Mouse (Mus musculus) myocyte (in vitro differentiated cells): Measurements from ENCODE around the gene Btk. TPM values are rescaled to one million over a fixed set of nuclear protein-coding genes. Genes with fewer than 3 reads are reported as not detected.

ENCODE experiments used
- H3K27me3 ChIP-seq: one replicate; pipeline ENCODE4 v1.6.1; 2011; ENCODE audit not compliant: control insufficient read depth, insufficient read depth, insufficient read length
- H3K36me3 ChIP-seq: one replicate; pipeline ENCODE4 v1.6.1; 2011; ENCODE audit not compliant: control insufficient read depth, insufficient read depth
- H3K4me2 ChIP-seq: one replicate; pipeline ENCODE4 v1.6.1; 2011; ENCODE audit warnings: low read depth, control low read depth
- H3K4me3 ChIP-seq: one replicate; pipeline ENCODE4 v1.5.1; 2011; ENCODE audit warnings: mild to moderate bottlenecking, control low read depth, moderate library complexity
- H3K79me2 ChIP-seq: one replicate; pipeline ENCODE4 v1.6.1; 2011; ENCODE audit not compliant: control insufficient read depth, insufficient read depth
- H3ac ChIP-seq: one replicate; pipeline ENCODE4 v1.6.1; 2011; ENCODE audit not compliant: control insufficient read depth, insufficient read length
- CEBPB ChIP-seq: IDR thresholded peaks from 2 replicates; pipeline ENCODE4 v1.6.1; 2011; ENCODE audit warnings: mild to moderate bottlenecking, moderate library complexity; ENCODE audit not compliant: poor library complexity, insufficient read depth, severe bottlenecking
- E2F4 ChIP-seq: IDR thresholded peaks from one replicate; pipeline ENCODE4 v1.6.1; 2011; ENCODE audit warnings: mild to moderate bottlenecking, control low read depth, moderate library complexity; ENCODE audit not compliant: insufficient read depth
- MAX ChIP-seq: IDR thresholded peaks from one replicate; pipeline ENCODE4 v1.6.1; 2011; ENCODE audit warnings: low read depth, mild to moderate bottlenecking, control low read depth
- MYOD1 ChIP-seq, 3 experiments: IDR thresholded peaks; one replicate each; pipeline ENCODE4 v1.6.1; 2011; ENCODE audit warnings: control low read depth in 2 of 3, low read depth in 2 of 3, mild to moderate bottlenecking in 2 of 3, moderate library complexity in 1 of 3; ENCODE audit not compliant: insufficient read length in 2 of 3, control insufficient read depth in 1 of 3
- MYOG ChIP-seq, 3 experiments: IDR thresholded peaks; one replicate each; pipeline ENCODE4 v1.6.1; 2011; ENCODE audit warnings: control low read depth in 2 of 3, low read depth in 2 of 3, mild to moderate bottlenecking in 2 of 3; ENCODE audit not compliant: insufficient read length in 2 of 3, control insufficient read depth in 1 of 3, insufficient read depth in 1 of 3
- POLR2A ChIP-seq: IDR thresholded peaks from one replicate; pipeline ENCODE4 v1.6.1; 2011; ENCODE audit warnings: low read depth, mild to moderate bottlenecking, control low read depth, moderate library complexity; ENCODE audit not compliant: insufficient read length
- POLR2AphosphoS2 ChIP-seq: IDR thresholded peaks from one replicate; pipeline ENCODE4 v1.6.1; 2011; ENCODE audit warnings: low read depth, control low read depth; ENCODE audit not compliant: insufficient read length
- REST ChIP-seq: IDR thresholded peaks from one replicate; pipeline ENCODE4 v1.6.1; 2011; ENCODE audit warnings: mild to moderate bottlenecking, control low read depth, moderate library complexity; ENCODE audit not compliant: insufficient read depth, insufficient read length
- SRF ChIP-seq: IDR thresholded peaks from one replicate; pipeline ENCODE4 v1.6.1; 2011; ENCODE audit warnings: low read depth; ENCODE audit not compliant: control insufficient read depth, insufficient read length
- TCF12 ChIP-seq: IDR thresholded peaks from one replicate; pipeline ENCODE4 v1.6.1; 2011; ENCODE audit warnings: mild to moderate bottlenecking, control low read depth; ENCODE audit not compliant: poor library complexity, insufficient read depth, severe bottlenecking
- TCF3 ChIP-seq: IDR thresholded peaks from one replicate; pipeline ENCODE4 v1.6.1; 2011; ENCODE audit warnings: low read depth, control low read depth; ENCODE audit not compliant: insufficient read length
- USF1 ChIP-seq: IDR thresholded peaks from one replicate; pipeline ENCODE4 v1.6.1; 2011; ENCODE audit warnings: low read depth, mild to moderate bottlenecking, control low read depth, moderate library complexity
- polyA plus RNA-seq: library from polyadenylated mRNA; unstranded; fragments of >200 nt; fragmentation: generic; extraction: Trizol; gene quantifications from one replicate; pipeline ENCODE4 v1.2.1, GENCODE M21; 2012; ENCODE audit warnings: missing spikeins

The Btk gene
- polyA plus RNA-seq, 1 experiment = not detected

- TF ChIP-seq USF1 = no peak
- no peak for TF ChIP-seq POLR2A
- TF ChIP-seq MYOG (IDR thresholded peaks at IDR 0.05; ENCODE audit: control insufficient read depth in 1 of 3, insufficient read depth in 1 of 3, insufficient read length in 2 of 3, low read depth in 2 of 3) = no peak
- no peak for TF ChIP-seq POLR2AphosphoS2
- no peak for TF ChIP-seq REST
- no peak for TF ChIP-seq E2F4
- TF ChIP-seq CEBPB = no peak
- TF ChIP-seq TCF12 = no peak
- no peak for TF ChIP-seq SRF
- TF ChIP-seq MAX = no peak
- H3K36me3 ChIP-seq = no peaks in the 10 kb centered on the region
- H3K27me3 ChIP-seq = no peaks in the 10 kb centered on the region
- H3ac ChIP-seq = no peak overlapping the region
- no peaks in the 10 kb centered on the region for H3K79me2 ChIP-seq
- H3K4me2 ChIP-seq = no peak overlapping the region
- H3K4me3 ChIP-seq = no peak overlapping the region
Measured at GRCm38 (mm10) chrX:134621685-134622084, 38.3 kb upstream of the Btk start.

- no peaks in the 10 kb centered on the region for H3K79me2 ChIP-seq
- H3K36me3 ChIP-seq = no peaks in the 10 kb centered on the region
- H3K4me2 ChIP-seq = no peak overlapping the region
- no peak overlapping the region for H3ac ChIP-seq
- no peak overlapping the region for H3K4me3 ChIP-seq
- H3K27me3 ChIP-seq = no peaks in the 10 kb centered on the region
- TF ChIP-seq TCF12 (no peak), SRF (no peak), POLR2AphosphoS2 (no peak), TCF3 (no peak), E2F4 (no peak), MYOD1 (IDR thresholded peaks at IDR 0.05; ENCODE audit: control insufficient read depth in 1 of 3, insufficient read length in 2 of 3, low read depth in 2 of 3) (no peak), REST (no peak), POLR2A (no peak), CEBPB (no peak), MYOG (IDR thresholded peaks at IDR 0.05; ENCODE audit: control insufficient read depth in 1 of 3, insufficient read depth in 1 of 3, insufficient read length in 2 of 3, low read depth in 2 of 3) (no peak), MAX (no peak), USF1 (no peak)
Measured at GRCm38 (mm10) chrX:134620254-134620865, 37.0 kb upstream of the Btk start.

- Histone ChIP-seq H3K27me3 (no peaks in the 10 kb centered on the region), H3K36me3 (no peaks in the 10 kb centered on the region), H3K4me2 (no peak overlapping the region), H3K79me2 (no peaks in the 10 kb centered on the region), H3K4me3 (no peak overlapping the region), H3ac (no peak overlapping the region)
- TF ChIP-seq POLR2A = no peak
Measured at GRCm38 (mm10) chrX:134619695-134620094, 36.3 kb upstream of the Btk start.

- Histone ChIP-seq H3ac (no peak overlapping the region), H3K4me3 (no peak overlapping the region), H3K36me3 (no peaks in the 10 kb centered on the region), H3K4me2 (no peak overlapping the region), H3K27me3 (no peaks in the 10 kb centered on the region), H3K79me2 (no peaks in the 10 kb centered on the region)
- TF ChIP-seq POLR2A = no peak
- TF ChIP-seq MAX = no peak
- TF ChIP-seq TCF3 = no peak
- TF ChIP-seq MYOG (IDR thresholded peaks at IDR 0.05; ENCODE audit: control insufficient read depth in 1 of 3, insufficient read depth in 1 of 3, insufficient read length in 2 of 3, low read depth in 2 of 3) = no peak
- TF ChIP-seq CEBPB = no peak
- no peak for TF ChIP-seq MYOD1 (IDR thresholded peaks at IDR 0.05; ENCODE audit: control insufficient read depth in 1 of 3, insufficient read length in 2 of 3, low read depth in 2 of 3)
- no peak for TF ChIP-seq REST
- no peak for TF ChIP-seq TCF12
- TF ChIP-seq POLR2AphosphoS2 = no peak
- no peak for TF ChIP-seq SRF
- no peak for TF ChIP-seq USF1
- TF ChIP-seq E2F4 = no peak
Measured at GRCm38 (mm10) chrX:134614306-134614705, 30.9 kb upstream of the Btk start.

- peak overlapping the region; percentile 34 for H3K4me2 ChIP-seq
- TF ChIP-seq CEBPB (no peak), TCF3 (no peak), USF1 (no peak), MYOG (IDR thresholded peaks at IDR 0.05; ENCODE audit: control insufficient read depth in 1 of 3, insufficient read depth in 1 of 3, insufficient read length in 2 of 3, low read depth in 2 of 3) (no peak), POLR2A (no peak), SRF (no peak), E2F4 (no peak), TCF12 (no peak), MAX (no peak), MYOD1 (IDR thresholded peaks at IDR 0.05; ENCODE audit: control insufficient read depth in 1 of 3, insufficient read length in 2 of 3, low read depth in 2 of 3) (no peak), REST (no peak), POLR2AphosphoS2 (no peak)
- H3K4me3 ChIP-seq = peak overlapping the region; percentile 9
- no peaks in the 10 kb centered on the region for H3K36me3 ChIP-seq
- H3ac ChIP-seq = no peak overlapping the region
- no peaks in the 10 kb centered on the region for H3K27me3 ChIP-seq
- no peaks in the 10 kb centered on the region for H3K79me2 ChIP-seq
Measured at GRCm38 (mm10) chrX:134612285-134612959, 29.1 kb upstream of the Btk start.
